Mouse (Mus musculus): ENCODE measurements around the gene Rec114. TPM values are rescaled to one million over a fixed set of nuclear protein-coding genes. Genes with fewer than 3 reads are reported as not detected.
A peak's percentile ranks its signal among the peaks of the same experiment; 100 is the strongest.

Gene Rec114
- total and polyA plus RNA-seq, 3 experiments: 111 to 135 TPM; not detected in 1

GRCm38 (mm10) chr9:58627197-58627596, 116.6 kb downstream of the Rec114 start:
- peaks cover 0 to 3% of the 10 kb centered on the region in 2 experiments; a peak in 2 of 4 replicates for H3K4me1 ChIP-seq (ENCODE audit: control insufficient read depth in 1 of 2, insufficient read depth in 2 of 2, low read length in 2 of 2)
- H3K36me3 ChIP-seq (ENCODE audit: control insufficient read depth in 1 of 2, insufficient read depth in 2 of 2, low read length in 2 of 2): peaks cover 9 to 24% of the 10 kb centered on the region in 2 experiments
- H3K9ac ChIP-seq (ENCODE audit: control insufficient read depth, low read depth, low read length, poor library complexity, severe bottlenecking): no peak overlapping the region
- TF ChIP-seq TAL1 (IDR thresholded peaks at IDR 0.05; ENCODE audit: low read length) (no peak), SIN3A (IDR thresholded peaks at IDR 0.05; ENCODE audit: low read length) (peak; percentile 32; the same call in 1 of the 2 replicates), ELF1 (IDR thresholded peaks at IDR 0.05; ENCODE audit: low read depth, low read length) (no peak), ZC3H11A (IDR thresholded peaks at IDR 0.05; ENCODE audit: low read depth, low read length) (no peak), MYC (IDR thresholded peaks at IDR 0.05; ENCODE audit: low read depth, low read length) (no peak), ZNF384 (IDR thresholded peaks at IDR 0.05; ENCODE audit: low read depth, low read length) (0 out of 2 replicates have a peak, but pooled peaks have one; percentile 33), HCFC1 (IDR thresholded peaks at IDR 0.05; ENCODE audit: low read depth, low read length) (no peak), GATA1 (IDR thresholded peaks at IDR 0.05; ENCODE audit: low read depth, low read length) (no peak), MAZ (IDR thresholded peaks at IDR 0.05; ENCODE audit: low read depth, low read length) (no peak), NELFE (IDR thresholded peaks at IDR 0.05; ENCODE audit: low read depth, low read length) (no peak), MYB (IDR thresholded peaks at IDR 0.05; ENCODE audit: low read depth, low read length) (no peak), MAX (IDR thresholded peaks at IDR 0.05; ENCODE audit: low read length) (no peak), UBTF (IDR thresholded peaks at IDR 0.05; ENCODE audit: borderline replicate concordance, insufficient read depth, low read depth, low read length) (no peak), EP300 (IDR thresholded peaks at IDR 0.05; ENCODE audit: low read depth in 1 of 2, low read length in 2 of 2) (no peak), POLR2AphosphoS5 (IDR thresholded peaks at IDR 0.05; ENCODE audit: borderline replicate concordance, low read depth, low read length) (no peak), KAT2A (conservative IDR thresholded peaks at IDR 0.05; ENCODE audit: low read depth, low read length) (no peak), NRF1 (IDR thresholded peaks at IDR 0.05; ENCODE audit: insufficient read depth, low read depth, low read length, poor library complexity, severe bottlenecking) (no peak), JUND (IDR thresholded peaks at IDR 0.05; ENCODE audit: low read depth, low read length) (no peak), POLR2AphosphoS2 (IDR thresholded peaks at IDR 0.05; ENCODE audit: low read length) (no peak), RAD21 (IDR thresholded peaks at IDR 0.05; ENCODE audit: low read depth, low read length) (no peak), GABPA (IDR thresholded peaks at IDR 0.05; ENCODE audit: low read depth, low read length) (no peak), ETS1 (IDR thresholded peaks at IDR 0.05; ENCODE audit: low read depth, low read length) (peak; percentile 69; the same call in 1 of the 2 replicates), MEF2A (IDR thresholded peaks at IDR 0.05; ENCODE audit: extremely low read depth, insufficient replicate concordance, low read depth, low read length, poor library complexity, severe bottlenecking) (no peak)
- H3K4me3 ChIP-seq (ENCODE audit: control insufficient read depth in 1 of 2, insufficient read depth in 1 of 2, low read depth in 2 of 2, low read length in 2 of 2): no peak overlapping the region
- no peaks in the 10 kb centered on the region for H3K9me3 ChIP-seq (replicated peaks; ENCODE audit: insufficient read depth, low read length)
- no peak overlapping the region for H3K27ac ChIP-seq (ENCODE audit: control insufficient read depth, low read depth, low read length)
- H3K27me3 ChIP-seq (ENCODE audit: control insufficient read depth in 1 of 2, insufficient read depth in 2 of 2, low read length in 2 of 2): no peaks in the 10 kb centered on the region
- DNase-seq (ENCODE audit: low read depth, low spot score): peak; percentile 64
- H3K79me2 ChIP-seq (ENCODE audit: control insufficient read depth, insufficient read depth, low read length, poor library complexity): no peaks in the 10 kb centered on the region

Data from MEL (cell line).